Mouse (Mus musculus): Measurements from ENCODE around the gene Snrpa1.
"Not testable (repeated sequence)": the region's sequence is repeated elsewhere in the genome, so short reads cannot be mapped to it uniquely, and the experiment has no call there.

The Snrpa1 gene

GRCm38 (mm10) chr7:66058703-66059102 lies at the start of gene Snrpa1:
Gene Snrpa1 (plus strand): TSS chr7:66059003.
- no peak for DNase-seq (ENCODE audit: extremely low read depth, low read depth, low spot score)

GRCm38 (mm10) chr7:66010518-66010917 lies 48.3 kb upstream of the Snrpa1 start:
- no peak for DNase-seq (ENCODE audit: extremely low read depth, low read depth, low spot score)

GRCm38 (mm10) chr7:66027747-66028146 lies 31.1 kb upstream of the Snrpa1 start:
- no peak for DNase-seq (ENCODE audit: extremely low read depth, low read depth, low spot score)

DNA sequence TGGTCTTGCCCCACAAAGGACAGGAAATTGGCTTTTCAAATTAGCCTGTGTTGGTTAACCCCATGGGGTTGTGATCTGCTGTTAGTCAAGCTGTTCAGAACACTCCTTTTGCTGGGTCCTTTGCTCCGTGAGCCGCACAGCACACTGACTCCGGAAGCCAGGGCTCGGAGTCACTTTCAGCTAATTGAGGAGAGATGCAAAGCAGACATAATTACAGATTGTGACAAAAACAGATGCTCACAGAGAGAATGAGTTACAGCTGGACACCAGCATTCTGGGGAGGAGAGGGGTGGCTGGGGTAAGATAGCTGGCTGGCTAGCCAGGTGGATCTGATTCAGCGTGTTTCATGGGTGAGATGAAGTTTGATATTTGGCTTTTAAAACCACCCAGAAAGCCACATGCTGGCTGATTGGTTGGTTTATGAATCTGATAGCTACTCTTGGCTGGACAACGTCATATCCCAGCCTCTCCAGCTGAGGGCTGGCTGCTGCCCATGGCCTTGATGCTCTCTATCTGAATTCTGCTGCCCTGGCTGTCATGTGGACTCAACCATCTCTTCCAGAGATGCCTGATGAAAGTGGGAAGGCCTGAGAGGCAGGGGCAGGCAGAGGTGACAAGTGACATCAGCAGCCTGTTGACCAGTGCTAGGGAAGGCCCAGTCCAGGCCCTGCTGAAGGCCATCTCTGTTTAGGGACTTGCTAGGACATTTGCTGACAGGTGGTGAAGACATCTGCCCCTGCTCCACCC lies 29.9 kb upstream of the Snrpa1 start:
- DNase-seq (ENCODE audit: extremely low read depth, low read depth, low spot score), result no peak

DNA sequence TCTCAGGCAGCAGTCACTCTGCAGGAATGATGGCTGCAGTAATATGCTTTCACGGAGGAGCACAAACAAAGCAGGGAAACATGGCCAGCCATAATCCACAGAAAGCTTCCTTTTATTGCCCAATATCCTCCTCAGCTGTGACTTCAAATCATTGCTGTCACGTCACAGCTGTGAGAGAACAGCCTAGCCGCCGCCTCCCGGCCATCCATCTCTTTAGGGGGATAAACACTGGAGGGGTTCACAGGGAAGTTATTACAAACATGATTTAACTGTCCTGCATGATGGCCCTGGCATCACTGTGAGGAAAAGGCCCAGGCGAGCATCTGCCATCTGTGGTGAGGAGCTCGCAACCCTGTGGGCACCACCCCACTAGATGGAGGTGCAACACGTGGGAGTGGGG lies 22.0 kb upstream of the Snrpa1 start:
- DNase-seq (ENCODE audit: extremely low read depth, low read depth, low spot score), result no peak

- no peak for DNase-seq (ENCODE audit: extremely low read depth, low read depth, low spot score)
These were observed 20.5 kb upstream of the Snrpa1 start for GRCm38 (mm10) chr7:66038261-66038660.

- no peak for DNase-seq (ENCODE audit: extremely low read depth, low read depth, low spot score)
These were observed 20.1 kb upstream of the Snrpa1 start for GRCm38 (mm10) chr7:66038730-66039129.

DNA sequence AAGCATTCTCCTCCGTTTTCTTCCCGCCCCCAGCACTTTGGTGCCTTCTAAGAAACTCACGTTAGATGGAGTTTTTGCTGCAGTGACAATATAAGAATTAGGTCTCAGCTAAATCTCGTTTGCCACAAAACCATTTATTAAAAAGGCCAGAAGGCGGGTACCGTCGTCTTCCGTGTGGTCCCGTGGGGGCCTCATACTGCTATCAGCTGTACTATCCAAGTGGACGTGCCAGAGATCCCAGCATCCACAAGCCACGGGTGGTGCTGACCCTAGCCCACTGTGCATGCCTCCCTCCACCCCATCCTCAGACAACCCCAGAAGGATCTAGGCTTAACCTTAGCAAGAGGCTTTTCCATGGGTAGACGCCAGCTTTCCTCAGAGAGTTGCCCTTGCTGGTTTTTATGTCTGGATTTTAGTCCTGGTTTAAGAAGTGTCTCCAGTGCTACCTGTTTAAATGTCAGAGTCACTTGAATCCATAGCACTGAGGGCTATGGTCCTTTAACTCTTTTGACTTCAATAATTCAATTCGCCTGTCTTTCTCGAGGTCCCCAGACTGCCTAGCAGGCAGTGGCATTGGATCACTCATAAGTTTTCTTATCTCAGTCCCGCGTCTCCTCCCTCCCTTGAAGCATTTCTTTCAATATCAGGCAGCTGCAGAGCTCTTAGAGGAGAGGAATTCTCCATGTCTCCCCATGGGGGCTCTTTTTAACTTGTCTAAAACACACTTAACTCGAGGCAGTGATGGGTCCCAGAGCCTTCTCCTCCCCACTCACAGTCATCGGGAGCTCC lies 18.6 kb upstream of the Snrpa1 start:
- no peak for DNase-seq (ENCODE audit: extremely low read depth, low read depth, low spot score)

DNA sequence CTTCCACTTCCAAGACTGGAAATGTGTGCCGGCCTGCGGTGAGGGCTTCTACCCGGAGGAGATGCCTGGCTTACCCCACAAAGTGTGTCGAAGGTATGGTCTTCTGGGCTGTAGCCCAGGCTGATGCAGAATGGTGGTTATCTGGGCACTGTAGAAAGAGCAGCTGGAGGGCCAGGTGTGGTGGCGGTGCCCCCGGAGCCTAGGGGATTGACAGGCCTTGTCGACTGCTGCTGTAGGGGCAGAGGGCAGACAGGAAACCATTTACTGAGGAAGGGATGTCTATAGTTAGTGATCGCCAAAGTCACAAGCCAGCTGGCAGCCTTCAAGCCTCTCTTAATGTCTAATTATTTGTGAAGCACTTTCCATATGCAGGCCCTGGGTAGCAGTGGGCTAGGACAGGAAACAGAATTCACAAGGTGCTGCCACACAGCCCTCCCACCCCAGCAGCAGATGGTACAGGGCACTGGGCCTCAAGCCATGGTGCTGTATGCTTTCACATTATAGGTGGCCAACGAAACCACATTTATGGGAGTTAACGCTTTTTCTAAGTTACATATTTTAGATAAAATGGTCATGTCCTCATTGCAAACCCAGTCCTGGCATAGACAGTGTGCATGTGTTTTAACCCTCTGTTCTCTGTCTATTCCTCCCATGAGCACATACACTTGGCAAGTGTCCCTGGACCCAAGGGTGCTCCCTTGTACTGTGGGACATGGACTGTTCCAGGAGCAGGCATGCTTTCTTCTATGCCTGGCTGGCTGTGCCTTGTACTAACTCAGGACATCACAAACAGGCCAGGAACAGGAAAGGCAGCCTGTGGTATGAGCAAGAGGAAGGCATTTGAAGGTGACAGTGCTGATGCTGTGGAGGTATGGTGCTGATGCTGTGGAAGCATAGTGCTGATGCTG lies 15.0 kb upstream of the Snrpa1 start, which contains the start of gene Gm45213:
TSS of gene Gm45213 (plus strand) at position 51 of the 908 bp plus-strand sequence.
- no peak for DNase-seq (ENCODE audit: extremely low read depth, low read depth, low spot score)

- no peak for DNase-seq (ENCODE audit: extremely low read depth, low read depth, low spot score)
These were observed 14.2 kb upstream of the Snrpa1 start for GRCm38 (mm10) chr7:66044617-66045016.

- DNase-seq (ENCODE audit: extremely low read depth, low read depth, low spot score), result no peak
These were observed 11.6 kb upstream of the Snrpa1 start for GRCm38 (mm10) chr7:66046921-66047918.

- no peak for DNase-seq (ENCODE audit: extremely low read depth, low read depth, low spot score)
These were observed 10.8 kb upstream of the Snrpa1 start for GRCm38 (mm10) chr7:66047975-66048374.

DNA sequence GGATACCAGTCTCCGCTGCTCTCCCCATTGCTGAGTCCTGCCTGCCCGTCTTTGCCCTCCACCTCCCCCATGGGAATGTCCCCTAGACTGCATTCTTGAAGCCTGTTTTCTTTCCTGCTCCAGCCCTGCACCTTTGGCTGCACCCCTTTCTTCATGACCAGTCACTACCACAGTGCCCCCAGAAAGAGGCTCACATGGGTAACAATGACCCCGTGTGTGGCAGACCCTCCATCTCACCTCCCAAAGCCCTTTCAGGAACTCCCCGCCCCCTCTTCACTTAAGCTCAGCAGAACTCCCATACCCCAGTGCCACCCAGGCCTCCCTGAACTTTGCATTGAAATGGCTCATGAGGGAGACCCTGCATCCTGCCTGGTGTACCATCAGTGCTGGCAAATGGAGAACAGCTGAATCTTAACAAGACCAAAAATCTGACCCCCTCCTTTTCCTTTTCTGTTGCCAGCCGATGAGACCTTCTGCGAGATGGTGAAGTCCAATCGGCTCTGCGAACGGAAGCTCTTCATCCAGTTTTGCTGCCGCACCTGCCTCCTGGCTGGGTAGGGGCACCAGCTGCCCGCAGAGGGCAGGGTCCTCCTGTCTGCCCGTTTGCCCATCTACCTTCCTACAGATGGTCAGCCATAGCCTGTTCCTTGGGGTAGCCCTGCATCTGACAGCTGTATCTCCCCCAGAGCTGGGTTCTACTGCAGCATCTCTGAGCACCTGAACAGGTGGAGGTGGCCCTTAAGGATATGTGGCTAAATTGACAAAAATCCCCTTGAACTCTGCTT lies 10.2 kb upstream of the Snrpa1 start:
- DNase-seq (ENCODE audit: extremely low read depth, low read depth, low spot score), result no peak

DNA sequence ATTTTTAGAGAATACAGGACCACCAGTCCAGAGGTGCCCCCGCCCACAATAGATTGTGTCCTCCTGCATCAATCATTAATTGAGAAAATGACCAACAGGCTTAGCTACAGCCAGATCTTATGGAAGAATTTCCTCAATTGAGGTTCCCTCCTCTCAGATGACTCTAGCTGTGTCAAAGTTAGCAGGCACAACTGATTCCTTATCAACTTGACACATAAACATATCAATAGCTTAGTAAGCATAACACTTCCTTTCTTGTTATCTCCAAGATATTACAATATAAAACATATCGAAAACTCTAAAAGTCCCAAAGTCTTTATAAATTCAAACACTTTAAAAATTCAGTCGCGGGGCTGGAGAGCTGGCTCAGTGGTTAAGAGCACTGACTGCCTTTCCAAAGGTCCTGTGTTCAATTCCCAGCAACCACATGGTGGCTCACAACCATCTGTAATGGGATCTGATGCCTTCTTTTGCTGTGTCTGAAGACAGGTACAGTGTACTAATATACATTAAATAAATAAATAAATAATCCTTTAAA lies 4.8 kb upstream of the Snrpa1 start:
- no peak for DNase-seq (ENCODE audit: extremely low read depth, low read depth, low spot score)

DNA sequence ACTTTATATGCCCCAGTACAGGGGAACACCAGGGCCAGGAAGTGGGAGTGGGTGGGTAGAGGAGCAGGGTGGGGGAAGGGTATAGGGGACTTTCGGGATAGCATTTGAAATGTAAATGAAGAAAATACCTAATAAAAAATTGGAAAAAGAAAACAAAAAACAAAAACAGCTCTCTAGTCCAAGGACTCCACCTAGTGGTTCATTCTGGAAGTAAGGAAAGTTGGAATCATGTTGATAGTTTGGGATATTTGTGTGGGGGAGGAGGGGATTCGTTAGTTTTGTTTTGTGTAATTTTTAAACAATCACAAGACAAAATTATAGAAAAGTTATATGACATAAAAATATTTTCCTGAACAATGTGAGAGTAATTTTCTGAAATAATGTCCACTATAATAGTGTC lies 3.4 kb upstream of the Snrpa1 start:
- not testable (repeated sequence) for DNase-seq (ENCODE audit: extremely low read depth, low read depth, low spot score)

- DNase-seq (ENCODE audit: extremely low read depth, low read depth, low spot score), result no peak
These were observed 1.5 kb downstream of the Snrpa1 start for GRCm38 (mm10) chr7:66060066-66060956.

DNA sequence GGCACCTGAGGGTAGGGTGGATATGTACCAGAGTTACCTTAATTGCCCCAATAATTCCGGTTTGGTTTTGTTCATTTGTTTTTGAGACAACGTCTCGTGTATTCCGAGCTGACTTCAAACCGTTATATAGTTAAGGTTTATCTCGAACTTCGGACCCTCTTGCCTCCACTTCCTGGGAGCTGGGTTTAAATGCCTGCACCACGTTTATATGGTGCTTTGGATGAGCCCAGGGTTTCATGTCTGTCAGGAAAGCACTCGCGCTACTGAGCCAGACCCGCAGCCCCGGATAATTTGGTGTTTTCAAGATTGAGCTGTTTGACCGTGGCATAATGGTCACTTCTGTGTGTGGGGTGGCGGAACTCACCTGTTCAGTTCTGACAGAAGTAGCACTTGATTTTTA lies 2.3 kb downstream of the Snrpa1 start:
- DNase-seq (ENCODE audit: extremely low read depth, low read depth, low spot score), result no peak

DNA sequence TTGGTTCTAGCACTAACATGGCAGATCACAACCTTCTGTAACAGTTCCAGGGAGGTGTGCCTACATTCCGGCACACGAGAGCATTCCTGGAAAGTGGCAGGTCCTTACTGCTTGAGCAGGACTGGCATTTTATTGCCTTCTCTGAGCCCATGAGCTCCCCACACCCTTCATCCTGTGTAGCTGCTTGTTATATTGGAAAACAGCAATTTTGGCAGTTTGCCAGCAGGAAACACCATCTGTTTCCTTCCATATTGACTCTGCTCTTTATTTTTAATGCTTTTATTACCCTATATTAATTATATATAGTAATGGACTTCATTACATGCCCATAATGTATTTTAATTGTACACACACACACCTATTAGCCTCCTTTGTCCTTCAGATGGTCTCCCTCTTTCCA lies 17.6 kb downstream of the Snrpa1 start:
- DNase-seq (ENCODE audit: extremely low read depth, low read depth, low spot score), result no peak
